Mouse (Mus musculus): ENCODE data around the gene Hfe.

GRCm38 (mm10) chr13:23687907-23688306 lies 22.7 kb downstream of the Hfe start:
- no peak for TF ChIP-seq POLR2A (IDR thresholded peaks at IDR 0.05; ENCODE audit: borderline replicate concordance, control insufficient read depth, low read depth, low read length)
- TF ChIP-seq CTCF (IDR thresholded peaks at IDR 0.05; ENCODE audit: control insufficient read depth, insufficient read depth, low read length), result no peak
